Mouse (Mus musculus) cerebellum, adult 9-10 months (tissue): ENCODE measurements at regions not wholly inside any gene's neighbourhood (a gene's known extent, or its start where the extent isn't known, plus 50 kb on each side); places are given as distances from the start of the nearest gene placed in this dataset.

Experiments used
- DNase-seq: peaks from one replicate; pipeline ENCODE4 v3.0.0; 2022

DNA sequence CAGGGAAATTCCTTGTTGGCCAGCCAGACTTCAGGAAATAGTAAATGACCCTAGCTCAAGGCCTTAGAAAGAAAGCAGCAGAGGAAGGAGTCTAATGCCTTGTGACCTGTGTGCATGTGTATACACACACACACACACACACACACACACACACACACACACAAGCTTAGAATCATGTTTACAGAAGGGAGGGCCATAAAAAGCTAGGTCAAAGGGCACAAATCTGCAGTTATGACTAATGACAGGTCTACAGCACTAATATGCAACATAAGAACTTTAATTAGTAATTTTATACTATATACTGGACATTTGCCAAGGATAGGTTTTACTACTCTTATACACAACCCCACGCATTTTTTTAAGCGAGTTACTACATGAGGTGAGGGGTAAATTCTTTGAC, 149.4 kb downstream of the Nr2f2 start:
- no peak for DNase-seq

DNA sequence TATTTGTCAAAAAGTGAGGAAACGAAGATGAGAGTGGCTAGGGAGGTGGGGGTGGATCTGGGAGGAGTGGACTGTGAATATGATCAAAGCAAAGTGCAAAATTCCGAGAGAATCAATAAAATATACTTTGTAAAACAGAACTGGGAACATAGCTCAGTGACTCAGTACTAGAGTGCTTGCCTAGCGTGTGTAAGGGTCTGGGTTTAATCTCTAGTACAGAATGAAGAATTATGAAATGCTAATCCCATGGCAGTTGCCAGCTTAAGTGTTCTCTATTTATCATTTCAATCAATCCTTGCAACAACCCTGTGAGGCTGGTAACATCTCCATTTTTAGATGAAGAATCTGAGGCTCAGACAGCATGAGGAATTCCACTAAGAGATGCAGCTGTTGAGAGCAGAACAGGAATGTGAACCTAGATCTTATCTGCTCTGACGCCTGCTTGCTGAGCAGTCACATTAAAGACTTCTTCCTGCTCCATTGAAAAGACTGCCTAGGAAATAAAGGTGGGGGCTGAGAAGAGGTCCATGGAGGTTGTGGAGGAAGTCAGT, 152.5 kb downstream of the Nr2f2 start:
- no peak for DNase-seq

DNA sequence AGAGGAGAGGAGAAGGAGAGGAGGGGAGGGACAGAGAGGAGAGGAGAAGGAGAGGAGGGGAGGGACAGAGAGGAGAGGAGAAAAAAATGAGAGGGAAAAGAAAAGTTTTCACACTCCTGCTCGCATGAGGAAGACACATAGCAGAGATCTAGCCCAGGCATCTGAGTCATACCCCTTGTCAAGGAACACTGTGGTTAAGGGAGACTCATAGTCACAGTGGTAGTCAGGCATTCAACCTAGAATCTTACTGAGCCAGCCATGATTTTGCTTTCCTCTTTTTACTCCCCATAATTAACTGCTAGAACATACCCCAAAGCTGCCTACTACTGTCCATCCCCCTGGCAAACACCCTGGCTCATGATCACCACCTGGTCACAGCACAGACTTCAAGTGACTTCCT, 160.6 kb downstream of the Nr2f2 start:
- DNase-seq, result no peak

- DNase-seq, result no peak
Observed at GRCm38 (mm10) chr7:70200188-70200587, 166.3 kb downstream of the Nr2f2 start.

DNA sequence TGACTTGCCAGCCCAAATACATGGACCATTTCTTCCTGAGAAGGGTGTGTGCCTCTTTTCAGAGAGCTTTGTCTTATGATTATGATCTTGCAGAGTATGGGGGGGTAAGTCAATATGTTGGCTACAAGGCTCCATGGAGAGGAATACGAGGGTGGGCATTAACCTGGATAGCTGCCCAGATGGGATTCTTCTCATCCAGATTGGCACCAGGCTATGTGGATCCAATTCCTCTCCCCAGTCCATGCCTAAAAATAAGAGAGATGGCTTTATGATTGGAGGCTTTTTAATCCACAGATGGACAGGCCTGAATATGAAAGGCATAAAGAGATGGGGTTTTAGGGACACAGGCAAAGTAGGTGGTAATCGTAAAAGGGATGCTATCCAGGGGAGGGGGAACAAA, 187.6 kb downstream of the Nr2f2 start:
- DNase-seq, result no peak

- no peak for DNase-seq
Observed at GRCm38 (mm10) chr7:70178006-70178405, 188.5 kb downstream of the Nr2f2 start.

- no peak for DNase-seq
Observed at GRCm38 (mm10) chr7:70176686-70177259, 189.8 kb downstream of the Nr2f2 start.

- no peak for DNase-seq
Observed at GRCm38 (mm10) chr7:70176086-70176485, 190.4 kb downstream of the Nr2f2 start.

GRCm38 (mm10) chr7:70172431-70172830, 194.1 kb downstream of the Nr2f2 start:
- DNase-seq, result no peak

- DNase-seq, result no peak
Observed at GRCm38 (mm10) chr7:70171456-70171855, 195.1 kb downstream of the Nr2f2 start.

- no peak for DNase-seq
Observed at GRCm38 (mm10) chr7:70168080-70168479, 198.5 kb downstream of the Nr2f2 start.

GRCm38 (mm10) chr7:70166081-70166480, 200.5 kb downstream of the Nr2f2 start:
- no peak for DNase-seq

- no peak for DNase-seq
Observed at GRCm38 (mm10) chr7:70165501-70165900, 201.0 kb downstream of the Nr2f2 start.

GRCm38 (mm10) chr7:70164691-70165193, 201.8 kb downstream of the Nr2f2 start:
- no peak for DNase-seq

DNA sequence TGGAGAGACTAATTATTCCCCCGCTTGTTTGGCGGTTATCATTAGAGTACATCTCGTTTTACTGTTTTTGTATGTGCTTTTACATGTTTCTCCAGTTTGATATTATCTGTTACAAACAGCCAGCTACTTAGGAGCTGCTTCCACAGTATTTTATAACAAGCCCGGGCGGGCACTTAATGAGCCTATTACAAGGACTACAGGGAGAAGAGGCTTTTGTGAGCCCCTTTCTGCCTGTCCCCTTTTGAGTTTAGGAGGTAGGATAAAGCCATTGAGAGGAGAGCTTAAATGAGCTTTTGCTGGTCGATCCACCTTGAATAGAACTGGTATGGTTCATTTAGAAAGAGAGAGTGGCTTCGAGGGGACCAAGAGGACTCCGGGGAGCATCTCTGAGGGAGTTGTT, 208.0 kb downstream of the Nr2f2 start:
- DNase-seq, result no peak

- DNase-seq, result no peak
Observed at GRCm38 (mm10) chr7:70144726-70145271, 221.7 kb downstream of the Nr2f2 start.

- no peak for DNase-seq
Observed at GRCm38 (mm10) chr7:70136837-70137236, 229.7 kb downstream of the Nr2f2 start.

DNA sequence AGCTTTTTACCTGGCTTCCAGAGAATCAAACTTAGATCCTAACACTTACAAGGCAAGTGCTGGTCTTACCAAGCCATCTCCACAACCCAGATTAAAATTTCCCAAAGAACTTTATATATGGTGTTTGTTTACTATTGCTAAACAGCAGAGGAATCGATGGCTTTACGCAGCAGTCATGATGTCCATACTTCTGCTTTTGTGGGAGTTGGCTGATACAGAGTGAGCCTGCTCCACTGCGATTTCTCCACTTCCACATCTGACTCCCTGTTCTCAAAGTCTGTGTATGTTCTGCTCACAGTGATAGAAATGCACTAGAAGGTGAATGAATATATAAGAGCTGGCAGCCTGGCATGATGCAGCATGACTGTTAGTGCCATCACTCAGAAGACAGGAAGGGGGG, 231.1 kb downstream of the Nr2f2 start:
- no peak for DNase-seq

GRCm38 (mm10) chr7:70129963-70130362, 236.6 kb downstream of the Nr2f2 start:
- DNase-seq, result no peak

DNA sequence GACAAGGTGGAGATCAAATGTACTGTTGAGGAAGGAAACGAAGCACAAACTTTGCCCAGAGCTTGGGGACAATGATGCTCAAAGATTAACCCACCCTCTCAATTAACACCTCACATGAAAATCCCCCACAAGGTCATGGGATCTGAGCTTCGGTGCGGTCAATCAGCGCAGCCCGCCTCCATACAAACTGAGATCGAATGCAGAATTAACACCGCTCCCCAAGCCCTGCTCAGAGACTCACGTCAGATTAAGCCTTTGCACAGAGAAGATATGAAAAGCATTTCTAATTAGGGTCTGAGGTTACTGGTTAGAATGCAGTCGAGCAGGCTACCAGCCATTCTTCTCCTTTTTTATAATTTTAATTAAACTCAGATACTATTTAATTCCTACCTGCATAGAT, 243.7 kb downstream of the Nr2f2 start:
- no peak for DNase-seq

DNA sequence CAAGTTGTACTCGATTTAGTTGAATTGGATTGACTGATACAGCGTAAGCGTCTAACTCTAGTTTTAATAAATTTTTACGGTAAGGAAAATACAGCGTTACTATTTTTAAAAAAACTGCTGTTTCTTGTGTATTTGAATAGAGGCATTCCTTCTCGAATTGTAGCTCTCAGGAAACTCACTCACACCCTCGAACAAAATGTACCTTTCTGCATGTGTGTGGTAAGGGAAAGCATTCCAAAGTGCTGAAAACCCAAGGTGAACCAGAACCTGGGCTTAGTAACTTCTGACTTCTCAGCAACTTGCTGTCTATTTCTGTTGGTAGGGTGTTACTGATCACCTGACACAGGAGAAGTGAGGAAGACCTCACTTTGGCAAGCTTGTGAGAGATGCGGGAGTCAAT, 247.0 kb downstream of the Nr2f2 start:
- DNase-seq, result no peak

GRCm38 (mm10) chr7:70118971-70119370, 247.6 kb downstream of the Nr2f2 start:
- no peak for DNase-seq

GRCm38 (mm10) chr7:70117930-70118922, 248.3 kb downstream of the Nr2f2 start:
- no peak for DNase-seq

GRCm38 (mm10) chr7:70109013-70109412, 257.5 kb downstream of the Nr2f2 start:
- no peak for DNase-seq
